Mouse (Mus musculus): ENCODE measurements around the gene Gm49396. TPM values are rescaled to one million over a fixed set of nuclear protein-coding genes. Genes with fewer than 3 reads are reported as not detected.
A peak's percentile ranks its signal among the peaks of the same experiment; 100 is the strongest.

Gm49396 gene
- polyA plus RNA-seq, 1 experiment from 2014 or later = 9.2 TPM

- H3K4me3 ChIP-seq (ENCODE audit: low read length) = peak within 1 kb of the TSS; percentile 58
- H3K36me3 ChIP-seq (ENCODE audit: control insufficient read depth, insufficient read depth, low read length) = peaks cover 11% of the 10 kb centered on the region
- peak within 1 kb of the TSS; percentile 75 for H3K4me2 ChIP-seq (ENCODE audit: low read depth, low read length)
- peak within 1 kb of the TSS; percentile 64 for H3K27ac ChIP-seq (ENCODE audit: low read length)
- under 1% methylated on average over 20 of the region's 20 CpGs for WGBS
- peak; percentile 83 for ATAC-seq
- peaks cover 21% of the 10 kb centered on the region for H3K4me1 ChIP-seq (ENCODE audit: control insufficient read depth, insufficient read depth, low read length)
- H3K9me3 ChIP-seq (ENCODE audit: control insufficient read depth, low read length) = no peaks in the 10 kb centered on the region
- peak within 1 kb of the TSS; percentile 71 for H3K9ac ChIP-seq (ENCODE audit: low read depth, low read length)
- H3K27me3 ChIP-seq (replicated peaks; ENCODE audit: control insufficient read depth, insufficient read depth, low read length) = no peaks in the 10 kb centered on the region
Measured at GRCm38 (mm10) chr7:30559443-30559954, 3.6 kb upstream of the Gm49396 start, which contains the start of gene Lin37. Gene Lin37 (minus strand): TSS chr7:30559838.

- peaks cover 21% of the 10 kb centered on the region for H3K4me1 ChIP-seq (ENCODE audit: control insufficient read depth, insufficient read depth, low read length)
- no peak overlapping the region for H3K4me3 ChIP-seq (ENCODE audit: low read length)
- peak overlapping the region; percentile 53; the same call in 1 of the 2 replicates for H3K4me2 ChIP-seq (ENCODE audit: low read depth, low read length)
- H3K27me3 ChIP-seq (replicated peaks; ENCODE audit: control insufficient read depth, insufficient read depth, low read length) = no peaks in the 10 kb centered on the region
- 61% methylated on average over 2 of the region's 2 CpGs for WGBS
- ATAC-seq = no peak
- peak overlapping the region; percentile 50; the same call in 1 of the 2 replicates for H3K27ac ChIP-seq (ENCODE audit: low read length)
- peaks cover 10% of the 10 kb centered on the region for H3K36me3 ChIP-seq (ENCODE audit: control insufficient read depth, insufficient read depth, low read length)
- H3K9me3 ChIP-seq (ENCODE audit: control insufficient read depth, low read length) = no peaks in the 10 kb centered on the region
- H3K9ac ChIP-seq (ENCODE audit: low read depth, low read length) = no peak overlapping the region
Measured at GRCm38 (mm10) chr7:30560296-30560695, 2.8 kb upstream of the Gm49396 start.

DNA sequence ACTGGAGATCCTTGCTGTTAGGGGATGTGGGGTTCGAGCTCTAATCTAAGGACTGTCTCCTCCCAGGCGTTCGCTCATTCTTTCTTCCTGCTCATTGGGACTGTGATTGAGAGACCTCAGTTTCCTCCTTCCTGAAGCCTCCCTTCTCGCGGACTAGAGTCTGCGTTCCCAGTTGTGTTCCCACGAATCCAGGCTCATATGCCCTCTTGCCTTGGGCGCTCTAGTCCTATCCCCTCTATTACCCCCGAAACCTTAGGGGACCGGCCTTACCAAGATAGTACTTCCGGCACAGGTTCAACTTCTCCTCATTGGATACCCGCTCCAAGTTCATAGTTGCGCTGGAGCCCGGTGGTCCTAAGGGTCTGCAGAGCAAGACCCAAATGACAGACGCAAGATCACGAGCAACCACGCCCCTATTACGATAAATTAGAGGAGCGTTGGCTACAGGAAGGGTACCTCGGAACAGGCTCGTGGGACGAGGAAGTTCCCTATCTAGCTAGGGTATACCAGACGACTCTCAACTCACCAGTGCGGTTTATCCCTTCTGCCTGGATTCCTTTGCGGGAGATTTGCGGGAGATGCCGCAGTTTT lies 523 bp upstream of the Gm49396 start:
- Histone ChIP-seq H3K4me1 (ENCODE audit: control insufficient read depth, insufficient read depth, low read length) (peaks cover 21% of the 10 kb centered on the region), H3K9ac (ENCODE audit: low read depth, low read length) (peak overlapping the region; percentile 78), H3K36me3 (ENCODE audit: control insufficient read depth, insufficient read depth, low read length) (peaks cover 8% of the 10 kb centered on the region; the same call in 1 of the 2 replicates), H3K4me3 (ENCODE audit: low read length) (peak overlapping the region; percentile 85), H3K9me3 (ENCODE audit: control insufficient read depth, low read length) (no peaks in the 10 kb centered on the region), H3K27ac (ENCODE audit: low read length) (peak overlapping the region; percentile 98), H3K27me3 (replicated peaks; ENCODE audit: control insufficient read depth, insufficient read depth, low read length) (no peaks in the 10 kb centered on the region), H3K4me2 (ENCODE audit: low read depth, low read length) (peak overlapping the region; percentile 65)
- no peak for ATAC-seq
- WGBS = under 1% methylated on average over 27 of the region's 27 CpGs

- Histone ChIP-seq H3K9ac (ENCODE audit: low read depth, low read length) (peak overlapping the region; percentile 88), H3K27me3 (replicated peaks; ENCODE audit: control insufficient read depth, insufficient read depth, low read length) (no peaks in the 10 kb centered on the region), H3K4me2 (ENCODE audit: low read depth, low read length) (peak overlapping the region; percentile 58), H3K36me3 (ENCODE audit: control insufficient read depth, insufficient read depth, low read length) (peaks cover 10% of the 10 kb centered on the region), H3K9me3 (ENCODE audit: control insufficient read depth, low read length) (no peaks in the 10 kb centered on the region), H3K4me1 (ENCODE audit: control insufficient read depth, insufficient read depth, low read length) (peaks cover 12% of the 10 kb centered on the region), H3K4me3 (ENCODE audit: low read length) (peak overlapping the region; percentile 85), H3K27ac (ENCODE audit: low read length) (peak overlapping the region; percentile 98)
- no peak for ATAC-seq
- WGBS = 22% methylated on average over 6 of the region's 6 CpGs
Measured at GRCm38 (mm10) chr7:30563906-30564280, 749 bp downstream of the Gm49396 start.

DNA sequence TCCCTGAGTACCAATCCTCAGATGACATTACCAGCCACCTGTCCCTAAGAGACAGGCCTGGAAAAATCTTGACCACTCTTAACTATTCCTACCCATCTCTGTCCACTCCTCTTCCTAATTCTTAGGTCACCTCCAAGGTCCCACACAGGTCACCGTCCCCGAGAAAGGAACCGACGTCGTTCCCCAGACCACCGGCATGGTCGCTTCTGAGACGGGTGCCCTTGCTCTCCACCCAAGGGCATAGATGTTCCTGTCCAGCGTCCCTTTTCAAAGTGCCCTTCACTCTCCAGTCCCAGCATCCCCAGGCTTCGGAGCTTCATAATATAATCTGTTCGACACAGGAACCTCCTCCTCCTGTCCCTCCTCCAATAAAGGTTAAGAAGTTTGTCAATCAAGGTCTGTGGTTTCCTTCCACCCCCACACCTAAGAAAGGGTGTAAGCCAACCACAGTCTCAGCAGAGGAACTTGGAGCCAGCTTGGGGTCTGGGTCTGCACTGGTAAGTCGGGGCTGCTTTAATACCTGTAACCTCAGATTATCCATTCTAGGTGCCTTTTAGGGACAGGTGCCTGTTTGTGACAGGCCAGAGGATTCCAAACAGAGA lies 1.9 kb downstream of the Gm49396 start, which contains the start of gene Igflr1:
Igflr1 (plus strand) TSS at position 458 of the 602 bp plus-strand sequence.
- Histone ChIP-seq H3K4me1 (ENCODE audit: control insufficient read depth, insufficient read depth, low read length) (peaks cover 10% of the 10 kb centered on the region), H3K4me2 (ENCODE audit: low read depth, low read length) (no peak within 1 kb of the TSS), H3K9me3 (ENCODE audit: control insufficient read depth, low read length) (no peaks in the 10 kb centered on the region), H3K27ac (ENCODE audit: low read length) (no peak within 1 kb of the TSS), H3K4me3 (ENCODE audit: low read length) (no peak within 1 kb of the TSS), H3K27me3 (replicated peaks; ENCODE audit: control insufficient read depth, insufficient read depth, low read length) (no peaks in the 10 kb centered on the region), H3K36me3 (ENCODE audit: control insufficient read depth, insufficient read depth, low read length) (peaks cover 21% of the 10 kb centered on the region), H3K9ac (ENCODE audit: low read depth, low read length) (no peak within 1 kb of the TSS)
- WGBS = 95% methylated on average over 12 of the region's 12 CpGs
- no peak for ATAC-seq

DNA sequence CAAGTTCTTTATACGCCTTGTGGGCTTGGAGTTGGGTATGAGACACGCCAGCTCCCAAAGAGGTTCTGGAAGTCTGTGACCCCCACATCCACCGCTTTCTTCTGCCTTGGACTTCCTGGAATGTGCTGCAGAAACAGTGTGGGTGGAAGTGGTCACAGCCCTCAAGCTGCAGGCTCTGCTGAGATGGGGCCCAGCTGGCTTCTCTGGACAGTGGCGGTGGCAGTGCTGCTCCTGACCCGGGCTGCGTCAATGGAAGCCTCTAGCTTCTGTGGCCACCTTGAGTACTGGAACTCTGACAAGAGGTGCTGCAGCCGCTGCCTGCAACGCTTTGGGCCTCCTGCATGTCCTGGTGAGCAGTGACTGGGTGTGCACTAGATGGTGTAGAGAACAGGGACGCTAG lies 2.9 kb downstream of the Gm49396 start:
- no peak for ATAC-seq
- H3K9me3 ChIP-seq (ENCODE audit: control insufficient read depth, low read length) = no peaks in the 10 kb centered on the region

DNA sequence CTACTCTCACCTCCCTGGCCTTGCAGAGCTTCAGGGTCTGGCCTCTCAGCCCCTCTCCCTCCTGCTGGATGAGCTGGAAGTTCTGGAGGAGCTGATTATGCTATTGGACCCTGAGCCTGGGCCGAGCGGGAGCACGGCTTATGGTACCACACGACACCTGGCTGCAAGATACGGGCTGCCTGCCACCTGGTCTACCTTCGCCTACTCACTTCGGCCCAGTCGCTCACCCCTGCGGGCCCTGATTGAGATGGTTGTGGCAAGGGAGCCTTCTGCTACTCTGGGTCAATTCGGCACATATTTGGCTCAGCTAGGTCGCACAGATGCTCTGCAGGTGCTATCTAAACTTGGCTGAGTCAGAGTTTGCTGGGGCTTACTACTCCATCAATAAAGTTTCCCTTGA lies 4.4 kb downstream of the Gm49396 start:
- Histone ChIP-seq H3K4me1 (ENCODE audit: control insufficient read depth, insufficient read depth, low read length) (peaks cover 7% of the 10 kb centered on the region; the same call in 1 of the 2 replicates), H3K36me3 (ENCODE audit: control insufficient read depth, insufficient read depth, low read length) (peaks cover 37% of the 10 kb centered on the region), H3K27me3 (replicated peaks; ENCODE audit: control insufficient read depth, insufficient read depth, low read length) (no peaks in the 10 kb centered on the region), H3K27ac (ENCODE audit: low read length) (no peak overlapping the region), H3K4me3 (ENCODE audit: low read length) (no peak overlapping the region), H3K4me2 (ENCODE audit: low read depth, low read length) (no peak overlapping the region), H3K9ac (ENCODE audit: low read depth, low read length) (no peak overlapping the region), H3K9me3 (ENCODE audit: control insufficient read depth, low read length) (no peaks in the 10 kb centered on the region)
- 90% methylated on average over 11 of the region's 11 CpGs for WGBS
- no peak for ATAC-seq

More for the DNA sequence above, 2.9 kb downstream of the Gm49396 start:
- peaks cover 7% of the 10 kb centered on the region; the same call in 1 of the 2 replicates for H3K4me1 ChIP-seq (ENCODE audit: control insufficient read depth, insufficient read depth, low read length)
- no peaks in the 10 kb centered on the region for H3K27me3 ChIP-seq (replicated peaks; ENCODE audit: control insufficient read depth, insufficient read depth, low read length)
- H3K9ac ChIP-seq (ENCODE audit: low read depth, low read length) = no peak overlapping the region
- H3K4me3 ChIP-seq (ENCODE audit: low read length) = no peak overlapping the region
- 79% methylated on average over 9 of the region's 9 CpGs for WGBS
- no peak overlapping the region for H3K4me2 ChIP-seq (ENCODE audit: low read depth, low read length)
- no peak overlapping the region for H3K27ac ChIP-seq (ENCODE audit: low read length)
- peaks cover 27% of the 10 kb centered on the region for H3K36me3 ChIP-seq (ENCODE audit: control insufficient read depth, insufficient read depth, low read length)

- H3K27ac ChIP-seq (ENCODE audit: low read length) = no peak overlapping the region
- H3K36me3 ChIP-seq (ENCODE audit: control insufficient read depth, insufficient read depth, low read length) = peaks cover 64% of the 10 kb centered on the region
- no peaks in the 10 kb centered on the region for H3K27me3 ChIP-seq (replicated peaks; ENCODE audit: control insufficient read depth, insufficient read depth, low read length)
- H3K9me3 ChIP-seq (ENCODE audit: control insufficient read depth, low read length) = no peaks in the 10 kb centered on the region
- H3K4me1 ChIP-seq (ENCODE audit: control insufficient read depth, insufficient read depth, low read length) = no peaks in the 10 kb centered on the region
- no peak overlapping the region for H3K4me3 ChIP-seq (ENCODE audit: low read length)
- no peak overlapping the region for H3K4me2 ChIP-seq (ENCODE audit: low read depth, low read length)
- no peak for ATAC-seq
- WGBS = 82% methylated on average over 5 of the region's 5 CpGs
- H3K9ac ChIP-seq (ENCODE audit: low read depth, low read length) = no peak overlapping the region
Measured at GRCm38 (mm10) chr7:30572389-30572788, 9.2 kb downstream of the Gm49396 start.

DNA sequence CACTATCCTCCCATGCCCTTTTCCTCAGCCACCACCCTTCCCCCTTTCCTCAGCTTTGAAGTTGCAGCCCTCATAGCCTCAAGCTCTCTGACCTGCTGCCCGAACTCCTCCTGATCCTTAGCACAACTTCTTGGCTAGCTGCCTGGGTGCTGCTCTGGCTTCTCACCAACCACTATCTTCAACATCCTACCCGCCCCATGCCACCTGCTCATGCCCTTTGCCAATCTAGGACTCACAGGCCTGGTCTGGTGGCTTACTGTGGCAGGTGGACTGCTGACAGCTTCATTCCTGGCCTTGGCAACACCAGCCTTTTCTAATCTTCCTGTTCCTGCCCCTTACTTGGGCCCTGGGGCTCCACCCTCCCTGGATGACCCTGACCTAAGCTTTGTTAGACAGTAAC lies 9.8 kb downstream of the Gm49396 start:
- Histone ChIP-seq H3K27ac (ENCODE audit: low read length) (no peak overlapping the region), H3K9me3 (ENCODE audit: control insufficient read depth, low read length) (no peaks in the 10 kb centered on the region), H3K9ac (ENCODE audit: low read depth, low read length) (no peak overlapping the region), H3K36me3 (ENCODE audit: control insufficient read depth, insufficient read depth, low read length) (peaks cover 65% of the 10 kb centered on the region), H3K27me3 (replicated peaks; ENCODE audit: control insufficient read depth, insufficient read depth, low read length) (no peaks in the 10 kb centered on the region), H3K4me3 (ENCODE audit: low read length) (no peak overlapping the region), H3K4me1 (ENCODE audit: control insufficient read depth, insufficient read depth, low read length) (no peaks in the 10 kb centered on the region), H3K4me2 (ENCODE audit: low read depth, low read length) (no peak overlapping the region)
- no peak for ATAC-seq
- 78% methylated on average over 2 of the region's 2 CpGs for WGBS

Measured in intestine, embryonic 16.5 days (tissue).